Mouse (Mus musculus) thymus, postnatal 14 days (tissue): Measurements from ENCODE around the gene Asz1.

Experiments used
- DNase-seq: peaks from one replicate; pipeline ENCODE4 v3.0.0; 2021

Gene Asz1

DNA sequence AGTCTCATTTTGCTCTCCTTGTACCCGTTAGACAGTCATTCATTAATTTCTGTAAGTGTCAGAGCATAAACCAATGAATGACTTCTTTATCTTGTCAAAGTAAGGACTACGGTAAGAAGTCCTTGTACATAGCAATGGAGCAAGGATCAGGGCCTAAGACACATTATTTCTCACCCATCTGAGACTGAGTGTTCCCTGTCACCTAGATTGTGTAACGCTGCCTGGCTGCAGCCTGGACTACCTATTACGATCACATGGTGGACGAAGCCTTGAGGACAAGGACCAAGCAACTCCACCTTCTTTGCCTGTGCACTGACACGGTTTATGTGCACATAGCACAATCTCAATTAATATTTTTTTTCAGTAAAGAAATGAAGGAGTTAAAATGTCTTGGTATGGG lies 106.8 kb downstream of the Asz1 start:
- DNase-seq = no peak
